Mouse (Mus musculus) liver, adult 2 months (tissue): ENCODE data around the gene Rcl1.

ENCODE experiments used
- CTCF ChIP-seq: fragments of 200-500 bp; IDR thresholded peaks from 2 replicates; pipeline ENCODE4 v1.5.1; 2011; ENCODE audit warnings: low read depth, low read length, control low read depth
- POLR2A ChIP-seq: fragments of 200-500 bp; IDR thresholded peaks from 2 replicates; pipeline ENCODE4 v1.6.1; 2011; ENCODE audit warnings: low read length, control low read depth; ENCODE audit not compliant: insufficient read depth; ENCODE audit errors: extremely low read depth

DNA sequence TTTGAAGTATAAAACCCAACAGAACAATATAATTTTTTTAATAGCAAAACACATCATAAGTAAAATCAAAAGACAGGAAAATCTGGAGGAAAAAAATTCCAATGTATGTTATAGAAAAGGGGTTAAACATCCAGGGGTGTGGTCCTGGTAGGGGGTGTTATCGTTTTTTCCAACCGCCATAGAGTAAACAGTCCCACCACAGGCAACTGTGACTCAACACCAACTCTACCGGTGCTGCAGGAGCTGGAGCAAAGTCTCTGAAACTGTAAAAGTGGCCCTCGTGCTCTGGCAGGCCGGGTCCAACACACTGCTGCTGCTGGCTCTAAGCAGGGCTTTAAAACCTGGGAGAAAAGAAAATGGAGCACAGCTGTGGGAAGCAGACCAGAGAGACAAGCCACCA, 42.4 kb upstream of the Rcl1 start:
- no peak for TF ChIP-seq POLR2A
- TF ChIP-seq CTCF = no peak
